Mouse (Mus musculus): ENCODE measurements around the gene Zfp541. TPM values are rescaled to one million over a fixed set of nuclear protein-coding genes. Genes with fewer than 3 reads are reported as not detected.

The Zfp541 gene
- polyA plus RNA-seq (2015; fragmentation: Nextera tagmentation; extraction: Ambion mirVana) = 0.05 TPM in 1 of 2 replicates, not detected in the other

DNA sequence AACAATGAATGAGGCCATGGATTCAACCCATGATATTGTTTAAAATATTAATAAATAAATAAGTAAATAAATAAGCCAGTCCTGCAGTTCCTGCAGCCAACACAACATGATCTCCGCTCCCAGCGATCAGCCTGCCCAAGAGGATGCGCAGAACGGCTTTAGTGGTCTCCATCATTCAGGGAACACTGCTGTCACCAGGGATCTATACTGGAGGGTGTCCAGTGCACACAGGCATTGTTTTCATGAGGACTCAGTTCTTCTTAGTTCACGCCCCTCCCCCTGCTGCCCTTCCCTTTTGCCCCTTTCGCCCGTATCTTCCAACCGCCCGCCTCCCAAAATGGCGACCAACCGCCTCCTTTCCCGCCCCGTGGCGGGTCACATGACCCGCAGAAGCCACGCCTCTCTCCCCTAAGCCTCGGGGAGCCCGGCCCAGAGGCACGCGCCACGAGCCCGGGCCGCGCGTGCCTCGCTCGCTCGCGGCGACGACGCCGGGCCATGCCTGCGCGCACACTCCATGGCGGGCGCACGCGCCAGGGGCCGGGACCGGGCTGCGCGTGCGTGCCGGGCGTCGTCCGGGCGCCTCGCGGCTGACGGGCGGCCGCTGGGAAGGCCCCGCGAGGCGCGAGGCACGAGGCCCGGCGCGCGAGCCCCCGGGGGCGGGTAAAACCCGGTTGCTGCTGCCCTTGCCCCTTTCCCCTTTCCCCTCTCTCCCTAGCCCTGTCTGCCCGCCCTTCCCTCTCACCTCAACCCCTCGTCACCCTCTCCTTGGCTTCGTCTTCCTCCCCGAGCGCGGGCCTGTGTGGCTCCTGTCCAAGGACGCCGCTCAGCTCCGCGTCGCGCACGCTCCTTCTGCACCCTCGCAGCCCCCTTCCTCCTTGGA is at the start of gene Zfp541:
Zfp541 (plus strand) TSS at position 596 of the 880 bp plus-strand sequence.
- Histone ChIP-seq H3K27ac (ENCODE audit: low read length) (no peak within 1 kb of the TSS), H3K9me3 (replicated peaks; ENCODE audit: control insufficient read depth, low read length) (peaks cover 11% of the 10 kb centered on the region), H3K4me3 (ENCODE audit: low read length) (peak within 1 kb of the TSS; percentile 12; the same call in 1 of the 2 replicates), H3K36me3 (ENCODE audit: control insufficient read depth, insufficient read depth) (no peaks in the 10 kb centered on the region), H3K27me3 (ENCODE audit: control insufficient read depth, insufficient read depth, low read length) (peaks cover 19% of the 10 kb centered on the region), H3K4me2 (ENCODE audit: low read depth, low read length) (peak within 1 kb of the TSS; percentile 42; the same call in 1 of the 2 replicates), H3K9ac (ENCODE audit: low read length) (no peak within 1 kb of the TSS), H3K4me1 (ENCODE audit: control insufficient read depth, insufficient read depth, low read length) (no peaks in the 10 kb centered on the region)
- no peak for ATAC-seq (replicated peaks; ENCODE audit: extremely low read depth, insufficient read depth, low FRiP score)
- 36% methylated on average over 72 of the region's 80 CpGs for WGBS

- 80% methylated on average over 11 of the region's 11 CpGs for WGBS
Observed at GRCm38 (mm10) chr7:16012576-16013263, 48.9 kb upstream of the Zfp541 start.

DNA sequence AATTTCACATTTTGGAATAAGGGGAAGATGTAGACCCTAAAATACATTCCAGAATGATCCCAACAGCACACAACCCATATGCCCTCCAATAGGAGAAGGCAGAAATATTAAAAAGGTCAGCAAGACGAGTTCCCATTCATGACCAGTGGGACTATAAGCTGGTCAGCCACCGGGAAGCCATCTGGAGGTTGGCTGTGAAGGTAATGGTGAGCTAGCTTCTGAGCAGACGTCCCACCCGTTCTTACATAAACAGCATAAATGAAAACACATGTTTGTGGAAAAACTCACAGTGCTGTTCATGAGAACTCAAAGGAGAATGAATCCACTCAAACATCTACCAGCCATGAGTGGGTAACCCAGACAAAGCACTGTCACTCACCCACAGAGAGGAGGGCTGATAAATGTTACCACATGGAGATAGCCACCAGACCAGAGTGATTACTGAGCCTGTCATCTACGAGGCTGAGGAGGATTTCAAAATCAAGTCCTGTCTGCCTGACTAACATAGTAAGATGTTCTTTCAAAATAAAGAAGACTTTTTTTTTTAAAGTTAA is 47.8 kb upstream of the Zfp541 start:
- Histone ChIP-seq H3K36me3 (ENCODE audit: control insufficient read depth, insufficient read depth) (no peaks in the 10 kb centered on the region), H3K4me2 (ENCODE audit: low read depth, low read length) (no peak overlapping the region), H3K27ac (ENCODE audit: low read length) (no peak overlapping the region), H3K9ac (ENCODE audit: low read length) (no peak overlapping the region), H3K9me3 (replicated peaks; ENCODE audit: control insufficient read depth, low read length) (no peaks in the 10 kb centered on the region), H3K4me1 (ENCODE audit: control insufficient read depth, insufficient read depth, low read length) (peaks cover 14% of the 10 kb centered on the region), H3K4me3 (ENCODE audit: low read length) (no peak overlapping the region), H3K27me3 (ENCODE audit: control insufficient read depth, insufficient read depth, low read length) (no peaks in the 10 kb centered on the region)
- WGBS = 77% methylated on average over 5 of the region's 5 CpGs
- no peak for ATAC-seq (replicated peaks; ENCODE audit: extremely low read depth, insufficient read depth, low FRiP score)

More at GRCm38 (mm10) chr7:16012576-16013263, 48.9 kb upstream of the Zfp541 start:
- Histone ChIP-seq H3K36me3 (ENCODE audit: control insufficient read depth, insufficient read depth) (no peaks in the 10 kb centered on the region), H3K4me1 (ENCODE audit: control insufficient read depth, insufficient read depth, low read length) (peaks cover 14% of the 10 kb centered on the region), H3K9me3 (replicated peaks; ENCODE audit: control insufficient read depth, low read length) (no peaks in the 10 kb centered on the region), H3K4me3 (ENCODE audit: low read length) (no peak overlapping the region), H3K27me3 (ENCODE audit: control insufficient read depth, insufficient read depth, low read length) (no peaks in the 10 kb centered on the region), H3K9ac (ENCODE audit: low read length) (no peak overlapping the region), H3K4me2 (ENCODE audit: low read depth, low read length) (no peak overlapping the region), H3K27ac (ENCODE audit: low read length) (no peak overlapping the region)
- ATAC-seq (replicated peaks; ENCODE audit: extremely low read depth, insufficient read depth, low FRiP score) = no peak

GRCm38 (mm10) chr7:16014521-16015175 is 47.0 kb upstream of the Zfp541 start:
- Histone ChIP-seq H3K9me3 (replicated peaks; ENCODE audit: control insufficient read depth, low read length) (no peaks in the 10 kb centered on the region), H3K27ac (ENCODE audit: low read length) (peak overlapping the region; percentile 80), H3K9ac (ENCODE audit: low read length) (no peak overlapping the region), H3K27me3 (ENCODE audit: control insufficient read depth, insufficient read depth, low read length) (no peaks in the 10 kb centered on the region), H3K4me3 (ENCODE audit: low read length) (no peak overlapping the region), H3K36me3 (ENCODE audit: control insufficient read depth, insufficient read depth) (no peaks in the 10 kb centered on the region), H3K4me1 (ENCODE audit: control insufficient read depth, insufficient read depth, low read length) (peaks cover 15% of the 10 kb centered on the region), H3K4me2 (ENCODE audit: low read depth, low read length) (no peak overlapping the region)
- peak; percentile 31; the same call in 1 of the 2 replicates for ATAC-seq (replicated peaks; ENCODE audit: extremely low read depth, insufficient read depth, low FRiP score)
- WGBS = 70% methylated on average over 8 of the region's 8 CpGs

DNA sequence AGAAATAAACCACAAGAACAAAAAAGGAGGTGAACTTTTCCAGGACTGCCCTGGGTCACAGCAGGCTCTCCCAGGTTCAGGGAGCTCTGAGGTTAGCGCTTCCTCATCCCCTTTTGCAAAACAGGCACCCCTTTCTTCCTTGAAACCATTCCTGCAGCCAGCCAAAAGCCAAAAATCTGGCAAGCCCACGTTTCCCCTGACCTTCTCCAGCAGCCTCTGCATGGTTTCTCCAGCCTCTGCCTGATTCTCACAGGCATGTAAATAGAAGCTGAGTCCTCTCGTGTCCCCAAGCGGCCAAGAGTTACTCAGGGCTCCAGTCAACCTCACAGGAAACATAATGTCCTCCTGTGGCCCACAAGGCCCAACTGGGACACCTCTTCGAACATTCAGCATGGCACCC is 46.2 kb upstream of the Zfp541 start:
- no peak overlapping the region for H3K9ac ChIP-seq (ENCODE audit: low read length)
- WGBS = 70% methylated on average over 5 of the region's 5 CpGs
- no peaks in the 10 kb centered on the region for H3K27me3 ChIP-seq (ENCODE audit: control insufficient read depth, insufficient read depth, low read length)
- ATAC-seq (replicated peaks; ENCODE audit: extremely low read depth, insufficient read depth, low FRiP score) = no peak
- H3K4me1 ChIP-seq (ENCODE audit: control insufficient read depth, insufficient read depth, low read length) = peaks cover 18% of the 10 kb centered on the region
- no peak overlapping the region for H3K4me2 ChIP-seq (ENCODE audit: low read depth, low read length)
- no peak overlapping the region for H3K4me3 ChIP-seq (ENCODE audit: low read length)
- peak overlapping the region; percentile 80 for H3K27ac ChIP-seq (ENCODE audit: low read length)
- H3K36me3 ChIP-seq (ENCODE audit: control insufficient read depth, insufficient read depth) = no peaks in the 10 kb centered on the region
- H3K9me3 ChIP-seq (replicated peaks; ENCODE audit: control insufficient read depth, low read length) = no peaks in the 10 kb centered on the region

DNA sequence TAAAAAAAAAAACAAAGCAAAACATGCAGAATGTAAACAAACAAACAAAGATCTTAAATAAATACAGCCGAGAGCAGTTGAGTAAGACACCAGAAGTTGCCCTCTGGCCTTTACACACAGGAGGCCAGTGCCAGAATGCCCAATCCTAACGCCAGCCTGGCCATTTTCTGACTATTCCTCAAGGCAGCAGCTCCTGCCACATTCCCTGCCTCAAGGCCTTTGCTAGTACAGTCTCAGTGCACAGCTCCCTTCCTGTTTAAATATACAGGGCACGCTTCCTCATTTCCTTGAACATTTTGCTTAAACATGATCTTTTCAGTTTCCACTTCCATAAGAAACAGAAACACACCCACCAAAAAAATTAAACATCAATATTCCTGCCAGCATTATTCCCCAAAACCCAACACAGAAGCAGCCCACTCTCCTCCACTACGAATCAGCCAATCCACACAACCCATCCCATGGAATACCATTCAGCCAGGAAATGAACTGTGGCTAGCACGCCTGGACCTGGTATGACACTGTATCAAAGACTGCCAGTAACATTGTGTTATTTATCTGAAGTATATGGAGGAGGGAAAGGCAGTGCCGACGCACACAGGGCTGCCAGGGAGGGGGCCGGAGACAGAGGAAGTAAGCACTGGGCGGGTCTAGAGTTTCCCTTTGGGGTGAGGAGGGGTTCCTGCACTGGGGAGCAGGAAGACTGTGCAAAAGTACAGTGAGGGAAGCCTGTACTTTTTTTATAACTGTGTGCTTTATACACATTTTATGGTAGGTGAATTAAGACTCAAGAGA is 43.4 kb upstream of the Zfp541 start:
- no peaks in the 10 kb centered on the region for H3K9me3 ChIP-seq (replicated peaks; ENCODE audit: control insufficient read depth, low read length)
- no peaks in the 10 kb centered on the region for H3K27me3 ChIP-seq (ENCODE audit: control insufficient read depth, insufficient read depth, low read length)
- no peaks in the 10 kb centered on the region for H3K36me3 ChIP-seq (ENCODE audit: control insufficient read depth, insufficient read depth)
- no peak overlapping the region for H3K4me3 ChIP-seq (ENCODE audit: low read length)
- no peak overlapping the region for H3K4me2 ChIP-seq (ENCODE audit: low read depth, low read length)
- peak; percentile 71 for ATAC-seq (replicated peaks; ENCODE audit: extremely low read depth, insufficient read depth, low FRiP score)
- no peak overlapping the region for H3K9ac ChIP-seq (ENCODE audit: low read length)
- H3K27ac ChIP-seq (ENCODE audit: low read length) = peak overlapping the region; percentile 76
- WGBS = 60% methylated on average over 9 of the region's 9 CpGs
- peaks cover 16% of the 10 kb centered on the region for H3K4me1 ChIP-seq (ENCODE audit: control insufficient read depth, insufficient read depth, low read length)

DNA sequence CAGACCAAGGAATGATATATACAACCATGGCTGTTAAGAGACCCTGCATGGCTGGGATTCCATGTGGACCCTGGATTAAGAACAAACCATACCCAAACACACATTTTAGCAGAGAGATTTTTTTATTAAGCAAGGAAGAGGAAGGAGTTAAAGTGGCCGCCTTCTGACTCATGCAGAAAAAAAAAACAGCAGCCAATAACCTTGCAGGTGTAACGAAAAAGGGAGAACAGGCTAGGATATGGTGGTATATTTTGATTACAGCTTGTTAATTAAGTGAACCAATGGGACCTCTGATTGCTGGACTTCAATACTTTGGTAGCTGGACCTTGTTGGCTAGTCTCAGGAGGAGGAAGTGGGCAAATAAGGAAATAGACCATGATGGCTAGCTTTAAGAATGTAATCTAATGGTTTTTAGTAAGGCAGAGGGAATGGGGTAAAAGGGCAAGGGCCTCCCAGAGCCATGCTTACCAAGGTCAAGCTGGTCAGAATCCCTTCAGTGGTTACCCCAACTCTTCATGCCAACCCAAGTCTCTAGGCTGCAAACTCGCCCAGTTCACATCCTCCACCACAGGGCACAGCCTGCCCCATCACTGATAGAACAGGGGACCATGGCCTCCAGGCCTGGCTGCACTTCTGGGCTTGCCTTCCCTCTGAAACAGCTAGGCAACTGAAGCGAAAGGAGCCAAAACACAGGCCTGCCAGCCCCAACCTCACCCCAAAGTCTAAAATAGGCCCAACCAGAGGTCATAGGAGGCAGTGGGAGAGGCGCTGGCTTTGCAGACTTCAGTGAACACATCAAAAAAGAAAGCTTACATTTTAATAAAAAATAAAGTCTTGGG is 42.1 kb upstream of the Zfp541 start:
- no peak for ATAC-seq (replicated peaks; ENCODE audit: extremely low read depth, insufficient read depth, low FRiP score)
- no peak overlapping the region; the same call in none of the 2 replicates for H3K27ac ChIP-seq (ENCODE audit: low read length)
- WGBS = 84% methylated on average over 5 of the region's 5 CpGs

More for the DNA sequence above, 42.1 kb upstream of the Zfp541 start:
- Histone ChIP-seq H3K27me3 (ENCODE audit: control insufficient read depth, insufficient read depth, low read length) (no peaks in the 10 kb centered on the region), H3K9ac (ENCODE audit: low read length) (no peak overlapping the region), H3K9me3 (replicated peaks; ENCODE audit: control insufficient read depth, low read length) (no peaks in the 10 kb centered on the region), H3K36me3 (ENCODE audit: control insufficient read depth, insufficient read depth) (no peaks in the 10 kb centered on the region), H3K4me2 (ENCODE audit: low read depth, low read length) (no peak overlapping the region), H3K4me1 (ENCODE audit: control insufficient read depth, insufficient read depth, low read length) (peaks cover 13% of the 10 kb centered on the region), H3K4me3 (ENCODE audit: low read length) (no peak overlapping the region)

Data from heart, embryonic 16.5 days (tissue).